Mouse (Mus musculus) MEL (cell line): ENCODE measurements at regions not wholly inside any gene's neighbourhood (a gene's known extent, or its start where the extent isn't known, plus 50 kb on each side); places are given as distances from the start of the nearest gene placed in this dataset.

Experiments used
- DNase-seq: peaks from one replicate; pipeline ENCODE4 v3.0.0; 2011; ENCODE audit warnings: low read depth, low spot score
- H3K27ac ChIP-seq: 2 replicates; pipeline ENCODE4 v1.5.1; 2012; ENCODE audit warnings: low read depth, mild to moderate bottlenecking, control low read depth, low read length, moderate library complexity; ENCODE audit not compliant: control insufficient read depth
- H3K27me3 ChIP-seq, 2 experiments: fragments of 150-350 bp in 1 of 2; sonication (generic) in 1 of 2; 2 replicates each; pipeline ENCODE4 v1.6.1; 2012; ENCODE audit warnings: low read length in 2 of 2, mild to moderate bottlenecking in 2 of 2, improper control_type of control experiment in 1 of 2, moderate library complexity in 1 of 2; ENCODE audit not compliant: insufficient read depth in 2 of 2, control insufficient read depth in 1 of 2
- H3K36me3 ChIP-seq, 2 experiments: 2 replicates each; pipeline ENCODE4 v1.6.1; 2012 to 2014; ENCODE audit warnings: low read length in 2 of 2, improper control_type of control experiment in 1 of 2, inconsistent platforms in 1 of 2, mild to moderate bottlenecking in 1 of 2; ENCODE audit not compliant: insufficient read depth in 2 of 2, control insufficient read depth in 1 of 2
- H3K4me1 ChIP-seq, 2 experiments: fragments of 150-350 bp in 1 of 2; sonication (generic) in 1 of 2; 2 replicates each; pipeline ENCODE4 v1.6.1; 2012; ENCODE audit warnings: low read length in 2 of 2, improper control_type of control experiment in 1 of 2, mild to moderate bottlenecking in 1 of 2; ENCODE audit not compliant: insufficient read depth in 2 of 2, control insufficient read depth in 1 of 2
- H3K4me3 ChIP-seq, 2 experiments: fragments of 150-350 bp in 1 of 2; sonication (generic) in 1 of 2; 2 replicates each; pipeline ENCODE4 v1.5.1; 2012; ENCODE audit warnings: low read depth in 2 of 2, low read length in 2 of 2, mild to moderate bottlenecking in 2 of 2, moderate library complexity in 2 of 2, control low read depth in 1 of 2, improper control_type of control experiment in 1 of 2; ENCODE audit not compliant: control insufficient read depth in 1 of 2, insufficient read depth in 1 of 2
- H3K79me2 ChIP-seq: 2 replicates; pipeline ENCODE4 v1.6.1; 2012; ENCODE audit warnings: mild to moderate bottlenecking, low read length, moderate library complexity; ENCODE audit not compliant: control insufficient read depth, poor library complexity, insufficient read depth
- H3K9ac ChIP-seq: 2 replicates; pipeline ENCODE4 v1.6.1; 2012; ENCODE audit warnings: low read depth, mild to moderate bottlenecking, control low read depth, low read length, moderate library complexity; ENCODE audit not compliant: control insufficient read depth, poor library complexity, severe bottlenecking
- H3K9me3 ChIP-seq: fragments of 150-350 bp; sonication (generic); replicated peaks from 2 replicates; pipeline ENCODE4 v1.6.1; 2012; ENCODE audit warnings: mild to moderate bottlenecking, low read length, improper control_type of control experiment, moderate library complexity; ENCODE audit not compliant: insufficient read depth
- CHD1 ChIP-seq: IDR thresholded peaks from 2 replicates; pipeline ENCODE4 v1.6.1; 2012; ENCODE audit warnings: low read depth, mild to moderate bottlenecking, inconsistent platforms, low read length, improper control_type of control experiment
- CTCF ChIP-seq, 3 experiments: IDR thresholded peaks in 2 of 3; conservative IDR thresholded peaks in 1 of 3; 2 replicates each; pipeline ENCODE4 v1.5.1; 2011 to 2012; ENCODE audit warnings: low read length in 3 of 3, low read depth in 2 of 3, mild to moderate bottlenecking in 2 of 3, improper control_type of control experiment in 1 of 3, inconsistent platforms in 1 of 3, mixed read lengths in 1 of 3, moderate library complexity in 1 of 3; ENCODE audit not compliant: control insufficient read depth in 1 of 3, insufficient read depth in 1 of 3, poor library complexity in 1 of 3, severe bottlenecking in 1 of 3
- ELF1 ChIP-seq: IDR thresholded peaks from 2 replicates; pipeline ENCODE4 v1.6.1; 2014; ENCODE audit warnings: low read depth, mild to moderate bottlenecking, inconsistent platforms, low read length, improper control_type of control experiment, moderate library complexity
- ETS1 ChIP-seq: IDR thresholded peaks from 2 replicates; pipeline ENCODE4 v1.6.1; 2012; ENCODE audit warnings: low read depth, mild to moderate bottlenecking, inconsistent platforms, low read length, improper control_type of control experiment, moderate library complexity
- GATA1 ChIP-seq: IDR thresholded peaks from 2 replicates; pipeline ENCODE4 v1.6.1; 2011; ENCODE audit warnings: low read depth, low read length, improper control_type of control experiment
- MAFK ChIP-seq: IDR thresholded peaks from 2 replicates; pipeline ENCODE4 v1.6.1; 2011; ENCODE audit warnings: low read depth, mild to moderate bottlenecking, low read length, improper control_type of control experiment, borderline replicate concordance
- NELFE ChIP-seq: IDR thresholded peaks from 2 replicates; pipeline ENCODE4 v1.6.1; 2011; ENCODE audit warnings: low read depth, low read length, improper control_type of control experiment
- NRF1 ChIP-seq: IDR thresholded peaks from 2 replicates; pipeline ENCODE4 v1.6.1; 2014; ENCODE audit warnings: low read depth, mild to moderate bottlenecking, inconsistent platforms, low read length, improper control_type of control experiment, moderate library complexity; ENCODE audit not compliant: poor library complexity, insufficient read depth, severe bottlenecking
- POLR2A ChIP-seq, 2 experiments: IDR thresholded peaks; 2 replicates each; pipeline ENCODE4 v1.6.1; 2011 to 2012; ENCODE audit warnings: low read length in 2 of 2, mild to moderate bottlenecking in 2 of 2, control low read depth in 1 of 2, improper control_type of control experiment in 1 of 2, low read depth in 1 of 2, moderate library complexity in 1 of 2; ENCODE audit not compliant: control insufficient read depth in 1 of 2, insufficient read depth in 1 of 2, poor library complexity in 1 of 2
- RAD21 ChIP-seq: IDR thresholded peaks from 2 replicates; pipeline ENCODE4 v1.6.1; 2011; ENCODE audit warnings: mild to moderate bottlenecking, low read depth, low read length, improper control_type of control experiment
- SMC3 ChIP-seq: IDR thresholded peaks from 2 replicates; pipeline ENCODE4 v1.6.1; 2011; ENCODE audit warnings: low read depth, low read length, improper control_type of control experiment
- TAL1 ChIP-seq: IDR thresholded peaks from 2 replicates; pipeline ENCODE4 v1.6.1; 2012; ENCODE audit warnings: mild to moderate bottlenecking, inconsistent platforms, low read length, moderate library complexity, mixed read lengths
- USF2 ChIP-seq, 2 experiments: IDR thresholded peaks; 2 replicates each; pipeline ENCODE4 v1.6.1; 2011 to 2012; ENCODE audit warnings: improper control_type of control experiment in 2 of 2, low read length in 2 of 2, borderline replicate concordance in 1 of 2, inconsistent platforms in 1 of 2, low read depth in 1 of 2, mild to moderate bottlenecking in 1 of 2; ENCODE audit not compliant: insufficient read depth in 1 of 2
- ZC3H11A ChIP-seq: IDR thresholded peaks from 2 replicates; pipeline ENCODE4 v1.6.1; 2012; ENCODE audit warnings: low read depth, mild to moderate bottlenecking, inconsistent platforms, low read length, improper control_type of control experiment

- H3K27me3 ChIP-seq = no peaks in the 10 kb centered on the region
- no peaks in the 10 kb centered on the region for H3K9me3 ChIP-seq
- TF ChIP-seq ETS1 (no peak), GATA1 (no peak), SMC3 (no peak), USF2 (IDR thresholded peaks at IDR 0.05; ENCODE audit: borderline replicate concordance in 1 of 2, insufficient read depth in 1 of 2, low read depth in 1 of 2, low read length in 2 of 2) (no peak), RAD21 (no peak), POLR2A (IDR thresholded peaks at IDR 0.05; ENCODE audit: control insufficient read depth in 1 of 2, insufficient read depth in 1 of 2, low read depth in 1 of 2, low read length in 2 of 2, poor library complexity in 1 of 2) (no peak), MAFK (no peak), ELF1 (no peak), TAL1 (no peak), NRF1 (no peak)
- H3K4me1 ChIP-seq = no peaks in the 10 kb centered on the region; a peak in 1 of 4 replicates
- no peak overlapping the region for H3K27ac ChIP-seq
- no peak overlapping the region for H3K4me3 ChIP-seq
- DNase-seq = peak; percentile 10
- no peak overlapping the region for H3K9ac ChIP-seq
- H3K36me3 ChIP-seq = no peaks in the 10 kb centered on the region; a peak in 1 of 4 replicates
- no peaks in the 10 kb centered on the region for H3K79me2 ChIP-seq
Measured at GRCm38 (mm10) chr5:12024705-12025383, 107.0 kb downstream of the 4933402N22Rik start.

DNA sequence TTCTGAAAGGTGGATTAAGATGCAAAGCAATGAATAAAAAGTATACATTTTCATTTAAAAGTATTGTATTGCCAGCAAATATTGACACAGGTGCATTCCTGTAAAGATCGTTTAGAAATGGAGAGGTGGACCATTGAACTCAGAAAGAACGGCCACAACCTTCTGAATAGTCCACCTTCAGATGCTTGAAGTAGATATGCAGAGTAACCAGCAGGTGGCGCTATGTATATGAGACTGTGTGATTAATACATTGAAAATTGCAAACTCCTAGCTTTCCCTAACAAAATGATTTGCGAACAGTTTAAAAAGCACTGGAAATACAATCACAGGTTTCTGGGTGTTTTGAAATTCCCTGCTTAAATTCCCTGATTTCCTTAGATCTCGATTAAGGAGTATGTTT lies 112.2 kb downstream of the 4933402N22Rik start:
- Histone ChIP-seq H3K4me3 (no peak overlapping the region), H3K36me3 (no peaks in the 10 kb centered on the region), H3K27me3 (no peaks in the 10 kb centered on the region), H3K79me2 (no peaks in the 10 kb centered on the region), H3K27ac (no peak overlapping the region), H3K4me1 (no peaks in the 10 kb centered on the region; a peak in 1 of 4 replicates)
- DNase-seq = peak; percentile 71
- no peak for TF ChIP-seq MAFK
- peak; percentile 41 to 85 (median 66) for TF ChIP-seq CTCF (IDR thresholded peaks at IDR 0.05 in 2 of 3, conservative IDR thresholded peaks at IDR 0.05 in 1 of 3; ENCODE audit: control insufficient read depth in 1 of 3, insufficient read depth in 1 of 3, low read depth in 2 of 3, low read length in 3 of 3, poor library complexity in 1 of 3, severe bottlenecking in 1 of 3)
- TF ChIP-seq ZC3H11A = peak; percentile 81
- TF ChIP-seq RAD21 = peak; percentile 79
- peak; percentile 92 for TF ChIP-seq SMC3
- TF ChIP-seq NELFE = no peak
- no peak for TF ChIP-seq CHD1
- TF ChIP-seq, all 39 proteins: peak for 4
- no peak overlapping the region for H3K9ac ChIP-seq
- no peaks in the 10 kb centered on the region for H3K9me3 ChIP-seq
